Mouse (Mus musculus) 3134 (cell line): ENCODE data around the gene Pcbd2.
"Not testable (repeated sequence)": the region's sequence is repeated elsewhere in the genome, so short reads cannot be mapped to it uniquely, and the experiment has no call there.

Source experiments
- DNase-seq: peaks from one replicate; pipeline ENCODE4 v3.0.0-alpha.2; 2011; ENCODE audit warnings: low spot score; ENCODE audit not compliant: insufficient read length; ENCODE audit errors: extremely low read depth

The Pcbd2 gene

DNA sequence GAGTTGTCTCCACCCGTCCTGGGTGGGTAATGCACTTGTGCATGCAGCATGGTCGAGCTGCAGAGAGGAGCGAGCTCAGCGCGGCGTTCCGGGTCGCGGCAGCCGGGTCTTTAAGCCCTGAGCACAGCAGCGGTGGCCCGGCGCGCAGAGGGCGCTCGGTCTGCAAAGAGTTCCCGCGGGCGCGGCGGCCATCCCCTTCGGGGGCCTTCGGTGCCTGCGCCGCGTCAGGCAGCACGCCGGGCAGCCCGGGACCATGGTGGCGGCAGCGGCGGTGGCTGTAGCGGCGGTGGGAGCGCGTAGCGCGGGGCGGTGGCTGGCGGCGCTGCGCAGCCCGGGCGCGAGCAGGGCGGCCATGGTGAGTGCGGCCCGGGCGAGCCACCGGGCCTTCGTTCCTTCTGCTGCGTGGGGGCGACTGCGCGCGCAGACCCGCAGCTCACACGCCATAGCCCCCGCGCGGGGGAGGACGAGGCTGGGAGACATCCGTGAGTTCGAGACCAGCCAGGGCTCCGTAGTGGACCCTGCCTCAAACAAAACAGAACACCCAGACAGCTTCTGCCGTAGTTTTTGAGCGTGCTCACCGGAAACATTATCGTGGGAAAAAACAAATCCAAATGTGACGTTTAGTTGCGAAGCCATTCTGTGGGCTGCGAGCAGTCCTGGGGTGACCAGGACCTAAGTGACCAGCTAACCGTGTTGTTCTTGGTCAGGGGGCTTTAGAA is at the start of gene Pcbd2:
TSS of gene Pcbd2 (plus strand) at position 249 of the 719 bp plus-strand sequence.
- DNase-seq, result peak; percentile 87

DNA sequence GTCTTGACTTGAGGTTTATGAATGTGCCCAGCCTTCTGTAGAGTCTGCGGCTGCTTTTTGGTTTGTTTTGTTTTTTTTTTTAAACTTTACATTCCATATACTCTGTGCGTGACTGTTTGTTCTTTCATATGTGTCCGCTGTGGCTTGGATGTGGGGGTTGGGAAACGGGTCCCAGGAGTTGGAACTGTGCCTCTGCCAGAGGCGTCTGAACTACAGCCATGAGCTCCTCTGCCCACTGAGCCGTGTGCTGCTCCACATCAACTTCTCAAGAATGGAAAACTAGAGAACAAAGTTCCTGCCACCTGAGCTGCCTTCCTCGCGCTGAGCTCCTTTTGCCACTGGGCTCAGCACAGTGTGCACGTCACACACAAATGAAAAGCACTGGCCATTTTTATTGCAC is 45.0 kb upstream of the Pcbd2 start:
- DNase-seq, result no peak

DNA sequence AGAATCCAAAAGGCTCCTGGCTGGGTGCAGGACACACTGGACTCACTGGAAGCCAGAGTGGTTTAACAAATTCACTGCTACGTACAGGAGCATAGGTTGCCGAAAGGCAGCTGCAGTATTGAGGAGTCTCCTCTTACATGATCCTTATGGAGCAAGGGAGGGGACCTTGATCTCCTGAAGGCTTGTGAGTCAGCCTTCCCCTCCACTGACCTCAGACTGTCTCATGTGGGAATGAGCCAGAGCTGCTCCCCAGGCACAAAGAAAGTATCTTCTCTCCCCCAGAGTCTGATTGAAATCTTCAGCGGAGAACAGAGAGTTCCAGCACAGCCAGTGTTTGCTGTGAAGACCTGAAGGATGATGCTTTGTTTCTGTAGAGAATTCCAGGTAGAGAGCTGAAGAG is 43.6 kb upstream of the Pcbd2 start:
- DNase-seq, result no peak

DNA sequence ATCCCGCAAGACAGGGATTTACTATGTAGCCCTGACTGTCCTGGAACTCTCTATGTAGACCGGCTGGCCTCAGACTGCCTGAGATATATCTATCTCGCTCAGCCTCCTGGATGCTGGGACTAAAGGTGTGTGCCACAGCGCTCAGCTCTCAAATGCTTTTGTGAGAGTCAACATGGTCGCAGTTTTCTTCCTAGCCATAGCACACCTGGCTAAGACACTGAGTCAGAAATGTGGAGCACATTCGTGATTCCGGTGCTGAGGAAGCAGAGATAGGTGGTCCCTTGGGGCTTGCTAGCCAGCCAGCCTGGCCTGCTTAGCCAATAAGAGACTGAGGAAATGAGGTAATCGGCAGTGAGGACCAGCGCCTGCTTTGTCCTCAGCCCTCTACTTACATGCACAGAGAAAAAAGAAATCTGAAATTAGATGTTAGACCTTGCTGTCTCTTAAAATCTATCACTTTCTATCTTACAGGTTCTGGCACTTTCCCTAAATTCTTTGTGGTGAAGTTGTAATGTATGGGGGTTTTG is 41.0 kb upstream of the Pcbd2 start:
- no peak for DNase-seq

DNA sequence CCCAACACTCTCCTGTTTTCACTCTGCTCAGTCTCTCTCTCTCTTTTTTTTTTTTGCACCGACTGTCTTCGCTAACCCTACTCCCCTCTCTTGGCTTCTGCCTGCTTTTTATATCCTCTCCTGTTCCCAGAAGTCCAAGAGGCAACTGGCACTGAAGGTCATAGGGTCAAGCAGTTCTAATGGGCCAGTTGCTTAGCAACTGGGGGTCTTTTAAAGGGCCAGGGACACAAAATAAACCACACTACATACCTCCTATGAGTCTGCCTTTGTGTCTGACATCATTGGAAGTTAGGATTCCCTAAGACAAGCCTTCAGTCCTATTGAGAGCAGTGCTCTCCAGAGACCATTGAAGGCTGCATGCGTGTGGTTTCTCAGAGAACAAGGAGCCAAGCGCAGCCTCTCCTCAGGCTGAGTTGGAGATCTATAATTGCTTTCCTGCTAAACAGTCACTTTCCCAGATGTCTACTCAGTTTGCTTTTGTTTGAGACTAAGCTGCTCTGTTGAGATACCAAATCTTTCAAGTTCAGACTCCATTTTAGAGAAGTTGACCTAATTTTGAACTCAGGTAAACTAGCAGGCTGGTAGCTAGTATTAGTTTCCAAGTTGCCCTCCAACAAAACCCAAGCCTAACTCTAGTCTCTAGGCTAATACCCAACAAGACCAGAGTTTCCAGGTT is 39.1 kb upstream of the Pcbd2 start:
- no peak for DNase-seq

DNA sequence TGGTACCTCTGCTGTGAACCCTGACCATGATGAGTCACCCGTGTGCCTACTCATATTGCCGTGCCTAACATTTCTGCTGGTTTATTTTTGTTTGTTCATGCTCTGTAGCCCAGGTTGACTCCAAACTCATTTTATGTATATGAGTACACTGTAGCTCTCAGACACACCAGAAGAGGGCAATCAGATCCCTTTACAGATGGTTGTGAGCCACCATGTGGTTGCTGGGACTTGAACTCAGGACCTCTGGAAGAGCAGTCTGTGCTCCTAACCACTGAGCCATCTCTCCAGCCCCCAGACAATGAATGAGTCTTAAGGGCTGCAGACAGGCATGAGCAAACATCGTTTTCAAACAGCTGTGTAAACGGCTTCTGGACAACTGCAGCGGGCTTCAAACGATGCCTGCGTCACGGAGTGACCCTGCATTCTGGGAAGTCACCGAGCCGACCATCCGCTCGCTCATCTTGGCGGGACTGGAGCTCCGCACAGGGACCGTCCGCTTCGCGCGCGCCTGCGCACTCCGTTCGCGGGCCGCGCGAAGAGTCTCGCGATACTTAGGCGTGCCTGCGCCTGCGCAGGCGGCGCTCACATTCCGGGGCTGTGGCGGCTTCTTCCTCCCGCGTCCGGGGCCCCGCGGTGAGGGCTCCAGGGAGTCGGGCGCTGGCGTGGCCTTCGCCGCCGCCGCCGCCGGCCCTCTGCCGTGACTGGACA is 34.5 kb upstream of the Pcbd2 start, which contains the start of gene B230219D22Rik:
TSS of gene B230219D22Rik (plus strand) at position 590 of the 708 bp plus-strand sequence.
- peak; percentile 96 for DNase-seq

DNA sequence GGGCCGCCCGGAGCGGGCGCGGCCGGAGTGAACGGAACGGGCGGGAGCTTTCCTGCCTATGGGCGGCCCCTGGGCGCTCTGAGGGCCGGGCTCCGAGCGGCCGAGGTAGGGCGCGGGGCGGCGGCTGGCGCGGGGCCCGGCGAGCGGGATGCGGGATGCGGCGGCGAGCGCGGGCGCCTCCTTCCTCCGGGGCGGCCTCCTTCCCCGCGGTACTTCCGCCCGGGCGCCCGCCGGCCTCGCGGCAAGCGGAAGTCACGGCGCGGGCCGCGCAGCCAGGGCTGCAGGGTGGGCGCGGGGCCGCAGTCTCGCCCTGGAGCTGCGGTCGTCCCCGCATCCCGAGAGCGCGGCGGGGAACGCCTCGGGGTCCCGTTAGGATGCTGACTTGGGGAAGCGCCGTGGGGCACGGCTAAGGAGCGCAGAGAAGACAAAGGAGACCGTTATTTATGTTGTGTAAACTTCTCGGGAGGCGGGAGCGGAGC is 33.9 kb upstream of the Pcbd2 start:
- peak; percentile 62 for DNase-seq

DNA sequence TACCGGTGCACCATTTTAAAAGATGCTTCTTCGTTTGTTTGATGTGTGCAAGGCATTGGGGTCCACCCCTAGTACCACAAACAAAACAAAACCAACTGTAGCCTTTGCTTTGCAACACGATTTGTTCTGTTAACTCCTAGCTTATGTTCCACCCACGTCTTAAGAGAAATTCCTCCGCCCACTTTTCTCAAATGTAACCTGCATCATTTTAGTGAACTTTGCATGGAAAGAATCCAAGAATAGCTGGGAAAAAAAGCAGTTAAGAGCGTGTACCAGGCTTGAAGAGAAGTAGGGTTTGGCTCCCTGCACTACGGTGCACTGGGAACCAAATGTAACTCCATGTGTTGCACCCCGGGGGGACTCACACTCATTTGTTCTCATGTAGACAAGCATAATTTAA is 33.1 kb upstream of the Pcbd2 start:
- DNase-seq, result no peak

DNA sequence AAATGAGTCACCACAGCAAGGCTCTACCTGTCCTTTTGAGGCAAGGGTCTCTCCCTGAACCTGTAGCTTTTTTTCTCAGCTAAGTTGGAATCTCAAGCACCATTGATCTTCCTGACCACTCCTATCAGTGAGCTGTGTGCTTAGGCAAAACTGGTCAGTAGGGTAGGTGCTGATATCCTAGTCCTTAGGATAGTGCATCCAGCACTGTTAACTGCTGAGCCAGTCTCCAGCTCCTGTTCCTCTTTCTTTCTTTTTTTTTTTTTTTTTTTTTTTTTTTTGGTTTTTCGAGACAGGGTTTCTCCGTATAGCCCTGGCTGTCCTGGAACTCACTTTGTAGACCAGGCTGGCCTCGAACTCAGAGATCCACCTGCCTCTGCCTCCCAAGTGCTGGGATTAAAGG is 31.2 kb upstream of the Pcbd2 start:
- not testable (repeated sequence) for DNase-seq

DNA sequence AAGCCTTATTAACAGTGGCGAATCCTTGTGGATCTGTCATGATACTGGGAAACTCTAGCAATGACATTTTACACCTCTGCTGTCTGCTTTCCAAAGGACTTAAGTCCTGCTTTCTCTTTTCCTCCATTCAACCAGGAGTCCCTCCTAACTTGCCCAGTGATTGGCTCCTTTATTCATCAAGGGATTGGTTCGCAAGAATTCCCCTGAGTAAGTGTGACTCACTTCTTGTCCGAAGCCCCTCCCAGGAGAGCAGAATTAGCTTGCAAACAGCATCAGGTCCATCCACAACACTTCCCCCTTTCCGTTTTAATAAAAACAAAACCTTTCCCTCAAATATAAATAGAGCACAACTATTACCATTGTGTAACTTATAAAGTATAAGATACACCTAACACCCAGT is 22.9 kb upstream of the Pcbd2 start:
- DNase-seq, result no peak

DNA sequence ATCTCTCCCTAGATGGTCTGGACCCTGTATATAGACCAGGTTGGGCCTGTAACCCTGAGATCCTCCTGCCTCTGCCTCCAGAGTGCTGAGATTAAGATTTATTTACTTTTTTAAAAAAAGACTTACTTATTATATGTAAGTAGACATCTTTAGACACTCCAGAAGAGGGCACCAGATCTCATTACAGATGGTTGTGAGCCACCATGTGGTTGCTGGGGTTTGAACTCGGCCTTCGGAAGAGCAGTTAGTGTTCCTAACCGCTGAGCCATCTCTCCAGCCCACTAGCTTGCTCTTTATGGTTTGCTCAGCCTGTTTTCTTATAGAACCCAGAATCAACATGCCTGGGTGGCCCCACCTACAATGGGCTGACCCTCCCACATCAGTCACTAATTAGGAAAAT is 14.3 kb upstream of the Pcbd2 start:
- DNase-seq, result no peak

DNA sequence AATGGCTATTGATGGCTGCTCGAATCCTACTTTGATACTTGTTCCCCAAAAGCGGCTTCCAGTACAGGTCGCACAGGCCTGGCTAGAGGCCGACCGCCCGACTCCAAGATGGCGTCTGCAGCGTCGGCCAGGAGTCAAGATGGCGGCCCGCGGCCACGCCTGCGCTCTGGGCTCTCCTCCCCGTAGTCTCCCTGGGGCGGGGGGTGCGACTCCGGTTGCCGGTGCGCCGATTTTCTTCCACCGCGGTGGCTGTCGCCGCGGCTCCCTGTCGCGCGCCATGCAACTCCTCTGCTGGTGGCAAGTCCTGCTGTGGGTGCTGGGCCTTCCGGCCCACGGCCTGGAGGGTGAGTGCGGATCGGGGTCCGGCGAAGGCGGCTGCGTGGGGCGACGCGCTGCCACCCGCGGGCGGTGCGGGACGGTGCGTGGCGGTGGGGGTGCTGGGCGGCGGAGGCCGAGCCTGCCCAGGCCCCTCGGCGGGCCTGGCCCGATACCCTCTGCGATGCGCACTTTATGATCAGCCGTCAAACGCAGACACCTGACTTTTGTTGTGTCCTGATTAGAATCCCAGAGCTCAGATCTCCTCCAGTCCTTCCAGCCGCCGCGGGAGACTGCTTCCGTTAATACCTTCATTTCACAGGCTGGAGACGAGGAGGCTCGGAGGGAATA is 12.5 kb upstream of the Pcbd2 start, which contains the start of gene Txndc15:
TSS of gene Txndc15 (plus strand) at position 150 of the 666 bp plus-strand sequence.
- DNase-seq, result peak; percentile 85

DNA sequence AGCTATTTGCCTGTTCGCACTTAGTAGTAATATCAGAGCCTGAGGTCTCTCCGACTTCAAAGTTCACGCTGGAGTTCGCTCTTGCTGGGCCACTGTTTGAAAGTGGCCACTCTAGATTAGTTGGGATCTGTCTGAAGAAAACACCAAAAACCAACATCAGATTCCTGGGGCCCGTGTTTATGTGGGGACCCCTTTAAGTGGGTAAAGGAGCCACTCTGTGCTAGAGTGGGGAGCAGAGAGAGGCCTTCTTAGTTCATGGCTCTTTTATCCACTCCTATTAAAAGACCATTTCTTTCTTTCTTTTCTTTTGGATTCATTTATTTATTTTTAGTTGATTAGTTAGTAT is 12.0 kb upstream of the Pcbd2 start:
- no peak for DNase-seq

DNA sequence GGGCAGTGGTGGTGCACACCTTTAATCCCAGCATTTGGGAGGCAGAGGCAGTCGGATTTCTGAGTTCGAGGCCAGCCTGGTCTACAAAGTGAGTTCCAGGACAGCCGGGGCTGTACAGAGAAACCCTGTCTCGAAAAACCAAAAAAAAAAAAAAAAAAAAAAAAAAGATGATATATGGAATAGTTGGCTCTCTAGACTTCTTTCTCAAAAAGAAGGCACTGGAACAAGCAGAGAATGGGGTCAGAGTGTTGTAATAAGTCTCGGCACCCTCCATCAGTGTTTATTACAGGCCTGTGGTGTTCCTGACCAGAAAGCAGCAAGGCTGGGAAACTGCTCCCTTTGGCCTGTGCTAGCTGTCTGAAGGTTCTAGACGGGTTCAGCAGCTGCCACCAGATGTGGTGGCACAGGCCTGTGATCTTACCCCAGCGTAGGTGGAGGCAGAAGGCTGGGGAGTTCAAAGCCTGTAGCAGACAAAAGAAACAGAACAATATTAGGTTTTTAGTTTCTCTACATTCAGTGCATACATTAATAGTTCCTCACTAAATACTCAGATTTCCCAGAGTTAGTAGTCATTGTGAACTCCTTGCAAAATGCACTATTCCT is 11.2 kb upstream of the Pcbd2 start:
- DNase-seq, result no peak

DNA sequence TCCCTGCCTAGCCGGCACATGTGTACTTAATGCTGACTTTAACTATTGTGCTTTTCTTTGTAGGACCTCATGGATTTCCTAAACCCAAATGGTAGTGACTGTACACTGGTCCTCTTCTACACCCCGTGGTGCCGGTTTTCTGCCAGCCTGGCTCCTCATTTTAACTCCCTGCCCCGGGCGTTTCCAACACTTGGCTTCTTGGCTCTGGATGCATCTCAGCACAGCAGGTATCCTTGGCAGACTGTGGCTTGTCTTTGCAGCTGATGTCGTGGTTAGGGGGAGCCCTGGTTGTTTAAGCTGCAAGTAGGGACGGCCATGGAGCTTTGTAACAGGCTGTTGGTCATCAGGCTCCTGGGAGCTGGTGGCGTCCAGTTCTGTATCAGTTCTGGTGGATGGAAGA is 5.7 kb upstream of the Pcbd2 start:
- DNase-seq, result no peak

DNA sequence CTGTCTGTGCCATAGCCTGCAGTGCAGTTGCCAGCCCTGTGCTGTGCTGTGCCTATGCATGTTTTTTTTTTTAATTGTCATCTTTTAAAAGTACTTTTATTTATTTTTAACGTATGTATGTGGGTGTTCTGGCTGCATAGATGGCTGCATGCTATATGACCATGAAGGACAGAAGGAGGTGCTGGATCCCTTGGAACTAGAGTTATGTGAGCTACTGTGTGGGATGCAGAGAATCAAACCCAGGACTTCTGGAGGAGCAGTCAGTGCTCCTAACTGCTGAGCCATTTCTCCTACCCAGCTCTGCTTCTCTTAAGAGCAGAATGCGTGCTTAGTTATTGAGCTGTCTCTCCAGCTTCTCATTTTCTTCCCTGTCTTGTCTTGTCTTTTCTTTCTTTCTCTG is 5.2 kb upstream of the Pcbd2 start:
- no peak for DNase-seq

DNA sequence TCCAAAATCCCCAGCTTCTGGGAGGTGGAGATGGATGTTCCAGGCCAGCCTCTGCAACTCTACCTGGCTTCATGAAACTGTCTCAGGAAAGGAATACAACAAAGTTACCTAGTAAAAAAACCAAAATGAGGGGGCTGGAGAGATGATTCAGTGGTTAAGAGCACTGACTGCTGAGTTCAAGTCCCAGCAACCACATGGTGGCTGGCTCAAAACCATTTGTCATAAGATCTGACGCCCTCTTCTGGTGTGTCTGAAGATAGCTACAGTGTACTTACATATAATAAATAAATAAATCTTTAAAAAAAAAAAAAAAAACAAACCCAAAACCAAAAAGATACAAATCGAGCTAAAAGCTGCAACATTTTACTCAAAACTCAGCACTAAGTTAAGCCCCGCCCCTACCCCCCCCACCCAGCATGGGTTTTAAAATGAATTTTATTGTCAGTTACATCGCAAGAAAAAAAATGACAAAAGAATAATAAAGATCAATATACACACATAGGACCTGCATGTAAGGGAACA is 509 bp upstream of the Pcbd2 start:
- no peak for DNase-seq

DNA sequence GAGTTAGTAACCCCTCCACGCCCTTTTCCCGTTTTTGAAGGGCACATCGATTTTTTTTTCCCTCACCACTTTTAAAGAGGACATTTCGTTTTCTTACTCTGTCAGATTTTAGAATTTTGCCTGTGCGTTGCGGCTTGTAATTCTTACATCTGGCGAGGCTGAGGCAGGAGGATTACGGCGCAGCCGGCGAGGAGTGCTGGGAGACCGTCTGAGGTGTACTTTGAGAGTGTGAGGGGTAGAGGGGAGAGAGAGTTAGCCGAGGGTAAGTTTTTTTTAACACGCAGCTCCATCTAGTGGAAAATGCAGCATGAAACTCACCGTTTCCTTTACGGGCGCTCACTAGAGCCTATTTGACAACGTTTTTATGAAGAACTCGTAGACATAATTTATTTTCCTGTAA is 671 bp downstream of the Pcbd2 start:
- peak; percentile 62 for DNase-seq

DNA sequence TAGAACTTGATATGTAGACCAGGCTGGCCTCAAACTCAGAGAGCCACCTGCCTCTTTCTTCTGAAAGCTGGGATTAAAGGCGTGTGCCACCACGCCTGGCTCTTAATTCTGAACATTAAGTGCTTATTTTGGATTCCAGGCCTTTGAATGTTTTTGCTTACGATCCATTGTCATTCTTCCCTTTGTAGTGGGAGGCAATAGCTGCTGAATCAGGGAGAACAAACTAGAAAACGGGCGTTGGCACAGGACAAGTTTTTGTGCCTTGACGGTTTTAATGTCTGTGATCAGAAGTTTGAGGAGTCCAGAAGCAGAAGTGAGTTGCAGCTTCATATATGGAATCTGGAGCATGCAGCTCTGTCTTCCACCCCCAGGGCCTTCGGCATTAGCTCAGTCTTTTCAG is 3.5 kb downstream of the Pcbd2 start:
- DNase-seq, result no peak

DNA sequence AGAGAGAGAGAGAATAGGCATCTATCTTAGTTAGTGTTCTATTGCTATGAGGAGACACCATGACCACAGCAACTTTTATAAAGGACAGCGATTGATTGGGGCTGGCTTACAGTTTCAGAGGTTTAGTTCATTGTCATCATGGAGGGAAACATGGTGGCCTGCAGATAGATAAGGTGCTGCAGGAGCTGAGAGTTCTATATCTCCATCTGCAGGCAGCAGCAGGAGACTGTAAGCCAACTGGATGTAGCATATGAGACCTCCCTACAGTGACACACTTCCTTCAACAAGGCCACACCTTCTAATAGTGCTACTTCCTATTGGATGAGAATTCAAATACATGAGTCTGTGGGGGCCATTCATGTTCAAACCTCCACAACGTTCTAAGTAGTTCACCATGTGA is 5.0 kb downstream of the Pcbd2 start:
- no peak for DNase-seq
